Mouse (Mus musculus) cerebellum, adult 2 months (tissue): ENCODE data around the gene Spdye4b. TPM values are rescaled to one million over a fixed set of nuclear protein-coding genes. Genes with fewer than 3 reads are reported as not detected.
A peak's percentile ranks its signal among the peaks of the same experiment; 100 is the strongest.
"Not testable (repeated sequence)": the region's sequence is repeated elsewhere in the genome, so short reads cannot be mapped to it uniquely, and the experiment has no call there.

Experiments used
- DNase-seq, 2 experiments: peaks; one replicate each; pipeline ENCODE4 v3.0.0; 2021
- H3K27ac ChIP-seq: fragments of 200-500 bp; 2 replicates; pipeline ENCODE4 v1.5.1; 2012; ENCODE audit warnings: low read length, control low read depth, inconsistent platforms; ENCODE audit not compliant: insufficient read depth
- H3K27me3 ChIP-seq: fragments of 200-500 bp; 2 replicates; pipeline ENCODE4 v1.6.1; 2012; ENCODE audit warnings: inconsistent platforms, mild to moderate bottlenecking, low read length, moderate library complexity; ENCODE audit not compliant: control insufficient read depth, insufficient read depth
- H3K4me1 ChIP-seq: fragments of 200-500 bp; 2 replicates; pipeline ENCODE4 v1.6.1; 2011; ENCODE audit warnings: low read length; ENCODE audit not compliant: control insufficient read depth, insufficient read depth
- H3K4me3 ChIP-seq: fragments of 200-500 bp; replicated peaks from 2 replicates; pipeline ENCODE3; 2011; ENCODE audit warnings: mild to moderate bottlenecking, low read depth, low read length, control low read depth; ENCODE audit not compliant: insufficient read depth
- CTCF ChIP-seq: fragments of 200-500 bp; IDR thresholded peaks from 2 replicates; pipeline ENCODE4 v1.5.1; 2011; ENCODE audit warnings: low read depth, mild to moderate bottlenecking, control low read depth, low read length, moderate library complexity, borderline replicate concordance; ENCODE audit not compliant: insufficient read depth
- POLR2A ChIP-seq: fragments of 200-500 bp; IDR thresholded peaks from 2 replicates; pipeline ENCODE4 v1.6.1; 2011; ENCODE audit warnings: low read length, control low read depth, borderline replicate concordance; ENCODE audit not compliant: insufficient read depth
- WGBS: fragments of 180-500 bp; shearing (Covaris S2); methylation state at CpG from one replicate; pipeline ENCODE4 v1.1.7; 2018; 5-methylcytosine and 5-hydroxymethylcytosine counted together
- polyA plus RNA-seq: library from polyadenylated mRNA; depleted of rRNA; stranded (reverse); fragments of >200 nt; gene quantifications from 2 replicates; pipeline ENCODE4 v1.2.3, GENCODE M21; 2012

Gene Spdye4b
- polyA plus RNA-seq, 1 experiment: not detected

DNA sequence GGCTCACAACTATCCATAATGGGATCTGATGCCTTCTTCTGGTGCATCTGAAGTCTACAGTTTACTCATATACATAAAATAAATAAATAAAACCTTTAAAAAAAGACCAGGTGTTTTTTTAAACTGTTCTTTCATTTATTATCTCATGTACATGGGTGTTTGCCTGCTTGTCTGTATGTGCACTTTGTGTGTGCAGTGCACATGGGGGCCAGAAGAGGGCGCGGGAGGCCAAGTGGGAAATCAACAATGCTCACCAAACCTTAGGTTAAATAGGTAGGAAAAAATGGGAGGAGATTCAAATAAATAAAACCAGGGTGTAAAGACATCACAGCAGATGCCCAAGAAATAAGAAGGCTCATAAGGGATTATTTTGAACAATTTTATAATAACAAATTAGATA is 30.8 kb upstream of the Spdye4b start:
- no peak overlapping the region for H3K4me3 ChIP-seq
- 85% methylated on average over 2 of the region's 2 CpGs for WGBS
- H3K27ac ChIP-seq: no peak overlapping the region
- no peaks in the 10 kb centered on the region for H3K27me3 ChIP-seq
- DNase-seq: no peak
- TF ChIP-seq CTCF (no peak), POLR2A (no peak)
- H3K4me1 ChIP-seq: no peaks in the 10 kb centered on the region

DNA sequence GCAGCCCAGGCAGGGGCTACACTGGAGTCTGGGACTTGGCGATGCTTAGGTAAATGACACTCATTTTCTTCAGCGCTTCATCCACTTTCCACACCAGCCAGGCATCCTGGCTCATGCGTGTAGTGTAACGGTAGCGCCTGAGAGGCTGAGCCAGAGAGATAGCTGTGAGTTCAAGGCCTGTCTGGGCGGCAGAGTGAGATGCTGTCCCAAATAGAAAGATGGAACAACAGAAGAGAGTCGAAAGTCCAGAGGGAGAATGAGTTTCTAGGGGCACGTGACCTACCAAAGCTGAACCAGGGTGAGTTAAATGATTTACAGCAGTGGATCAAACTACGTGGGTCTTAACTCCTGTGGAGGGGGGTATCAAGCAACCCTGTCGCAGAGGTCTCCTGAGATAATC is 27.1 kb upstream of the Spdye4b start:
- DNase-seq: no peak
- WGBS: 90% methylated on average over 10 of the region's 10 CpGs
- no peak for TF ChIP-seq CTCF
- no peak for TF ChIP-seq POLR2A
- Histone ChIP-seq H3K4me3 (no peak overlapping the region), H3K27ac (no peak overlapping the region), H3K4me1 (no peaks in the 10 kb centered on the region), H3K27me3 (no peaks in the 10 kb centered on the region)

DNA sequence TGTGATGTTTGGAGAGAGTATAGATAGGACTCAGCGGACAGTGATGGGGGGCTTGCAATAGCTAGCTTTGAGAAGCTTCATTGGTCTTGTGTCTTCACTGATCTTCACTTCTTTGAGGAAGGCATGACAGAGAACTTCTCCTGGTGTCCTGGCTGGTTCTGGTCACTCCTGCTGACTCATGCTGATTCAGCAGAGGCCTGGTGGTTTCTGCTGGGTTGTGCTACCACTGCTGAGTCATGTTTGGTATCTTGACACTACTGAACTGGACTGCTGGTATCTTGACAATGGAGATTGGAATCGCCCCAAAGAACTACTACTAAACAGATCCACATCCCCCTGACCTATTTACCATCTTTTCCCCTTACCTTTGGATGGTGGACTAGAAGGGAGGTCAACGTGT is 25.3 kb upstream of the Spdye4b start:
- TF ChIP-seq CTCF (no peak), POLR2A (no peak)
- Histone ChIP-seq H3K4me3 (no peak overlapping the region), H3K27me3 (no peaks in the 10 kb centered on the region), H3K4me1 (no peaks in the 10 kb centered on the region), H3K27ac (no peak overlapping the region)
- no peak for DNase-seq
- 89% methylated on average over 3 of the region's 3 CpGs for WGBS

DNA sequence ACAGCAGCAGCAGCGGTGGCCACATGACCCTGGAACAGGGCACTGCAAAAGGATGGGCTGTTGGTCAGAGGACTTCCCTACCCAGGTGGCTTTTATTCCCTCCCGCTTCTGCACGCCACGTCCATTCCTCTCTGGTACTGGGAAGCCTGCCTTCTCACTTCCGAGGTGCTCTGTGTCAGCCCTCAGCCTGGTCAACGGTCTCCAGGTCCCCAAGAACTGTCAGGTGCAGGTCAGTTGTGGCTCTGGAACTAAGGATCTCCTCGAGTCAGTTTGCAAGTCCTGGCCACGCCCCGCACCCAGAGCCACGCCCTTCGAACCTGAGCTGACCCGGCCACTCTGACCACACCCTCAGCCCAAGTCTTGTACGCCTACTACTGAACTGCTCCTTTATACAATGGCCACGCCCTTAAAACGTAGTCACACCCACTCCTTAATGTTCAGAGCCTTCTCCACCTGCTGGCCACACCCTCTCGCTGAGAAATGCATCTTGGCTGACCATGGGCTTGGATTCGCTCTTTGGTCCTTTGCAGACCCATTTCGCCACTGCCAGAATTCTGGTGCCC is 15.2 kb upstream of the Spdye4b start:
- TF ChIP-seq POLR2A: no peak
- TF ChIP-seq CTCF: no peak
- Histone ChIP-seq H3K27me3 (no peaks in the 10 kb centered on the region), H3K4me3 (no peak overlapping the region), H3K27ac (no peak overlapping the region), H3K4me1 (no peaks in the 10 kb centered on the region)
- no peak for DNase-seq
- WGBS: 19% methylated on average over 18 of the region's 18 CpGs

DNA sequence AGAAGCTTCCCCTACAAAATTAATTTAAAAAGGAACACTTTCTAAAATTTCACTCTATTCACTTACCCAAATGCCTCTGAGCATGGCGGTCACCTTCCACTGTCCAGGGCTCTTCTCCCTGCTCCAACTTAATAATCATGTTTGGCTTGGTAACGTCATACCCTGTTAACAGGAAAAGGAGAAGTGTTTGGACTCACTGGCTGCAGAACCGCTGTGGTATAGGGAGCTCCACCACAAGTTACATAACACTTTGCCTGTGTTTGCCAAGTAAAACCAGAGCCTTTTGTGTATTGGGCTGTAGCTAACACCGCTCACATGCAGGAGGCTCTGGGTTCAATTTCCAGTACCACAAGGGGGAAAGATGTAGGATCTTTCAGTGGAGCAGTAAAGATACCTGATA is 4.8 kb upstream of the Spdye4b start:
- TF ChIP-seq POLR2A (no peak), CTCF (no peak)
- H3K27ac ChIP-seq: no peak overlapping the region
- 93% methylated on average over 4 of the region's 4 CpGs for WGBS
- peaks cover 2% of the 10 kb centered on the region for H3K4me1 ChIP-seq
- no peak for DNase-seq
- H3K4me3 ChIP-seq: no peak overlapping the region
- no peaks in the 10 kb centered on the region for H3K27me3 ChIP-seq

DNA sequence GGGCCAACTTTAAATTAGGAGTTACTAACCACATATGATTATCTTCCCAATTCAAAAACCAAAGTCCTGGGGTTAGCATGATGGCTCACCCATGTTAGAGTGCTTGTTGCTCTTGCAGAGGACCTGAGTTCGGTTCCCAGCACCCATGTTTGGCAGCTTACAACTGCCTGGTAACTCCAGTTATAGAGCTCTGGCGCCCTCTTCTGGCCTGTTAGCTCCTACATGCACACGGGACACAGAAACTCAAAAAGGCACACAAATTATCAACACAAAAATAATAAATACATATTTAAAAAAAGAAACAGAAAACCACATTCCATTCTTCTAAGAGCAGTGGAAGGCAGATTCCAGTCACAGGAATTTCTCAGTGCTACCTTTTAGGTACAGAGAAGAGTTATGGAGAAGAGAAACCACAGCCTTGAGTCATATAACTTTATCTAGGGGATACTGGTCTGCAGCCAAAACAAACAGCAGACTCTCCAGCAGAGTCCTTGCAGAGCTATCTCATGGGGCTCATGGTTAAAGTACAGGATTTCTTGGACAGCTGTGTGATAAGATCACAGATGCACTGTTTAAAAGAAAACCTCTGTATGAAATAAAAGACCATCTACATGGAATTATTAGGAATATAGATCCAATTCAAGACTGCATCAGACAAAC is 3.1 kb upstream of the Spdye4b start:
- Histone ChIP-seq H3K4me1 (peaks cover 2% of the 10 kb centered on the region), H3K27ac (no peak overlapping the region), H3K4me3 (no peak overlapping the region), H3K27me3 (no peaks in the 10 kb centered on the region)
- TF ChIP-seq CTCF (0 out of 2 replicates have a peak, but pooled peaks have one; percentile 18), POLR2A (no peak)
- WGBS: 93% methylated on average over 3 of the region's 3 CpGs
- no peak for DNase-seq

DNA sequence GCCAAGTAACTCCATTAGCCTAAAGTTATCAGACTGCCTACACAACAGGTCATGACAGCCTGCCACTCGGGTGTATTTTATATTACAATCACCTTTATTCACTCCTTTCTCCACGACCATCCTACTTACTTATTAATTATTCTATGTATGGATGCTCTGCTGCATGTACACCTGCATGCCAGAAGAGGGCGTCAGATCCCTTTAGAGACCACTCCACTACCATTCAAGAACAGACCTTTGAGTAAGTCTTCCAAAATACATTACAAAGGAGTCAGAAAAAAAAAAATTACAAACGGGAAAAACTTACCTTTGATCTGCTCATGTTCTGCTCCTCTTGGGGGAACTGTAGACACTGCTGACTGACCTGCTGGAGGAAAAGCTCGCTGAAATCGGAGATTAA is 1.6 kb upstream of the Spdye4b start:
- H3K4me3 ChIP-seq: peak overlapping the region; percentile 35
- WGBS: 23% methylated on average over 6 of the region's 6 CpGs

DNA sequence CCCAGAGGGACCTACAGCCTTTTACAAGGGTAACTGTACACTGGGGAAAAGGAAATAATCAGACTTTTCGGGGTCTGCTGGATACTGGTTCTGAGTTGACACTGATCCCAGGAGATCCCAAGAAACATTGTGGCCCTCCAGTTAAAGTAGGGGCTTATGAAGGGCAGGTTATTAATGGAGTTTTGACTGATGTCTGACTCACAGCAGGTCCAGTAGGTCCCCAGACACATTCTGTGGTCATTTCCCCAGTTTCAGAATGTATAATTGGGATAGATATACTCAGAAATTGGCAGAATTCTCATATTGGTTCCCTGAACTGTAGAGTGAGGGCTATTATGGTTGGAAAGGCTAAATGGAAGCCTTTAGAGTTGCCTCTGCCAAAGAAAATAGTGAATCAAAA is 7.2 kb downstream of the Spdye4b start:
- H3K4me1 ChIP-seq, H3K4me3 ChIP-seq, H3K27ac ChIP-seq, DNase-seq, H3K27me3 ChIP-seq: not testable (repeated sequence)
- 82% methylated on average over 1 of the region's 1 CpGs for WGBS

More for the DNA sequence above, 1.6 kb upstream of the Spdye4b start:
- Histone ChIP-seq H3K27ac (no peak overlapping the region), H3K27me3 (no peaks in the 10 kb centered on the region), H3K4me1 (peaks cover 2% of the 10 kb centered on the region)
- peak in 1 of 2 experiments; percentile 19 for DNase-seq
- no peak for TF ChIP-seq POLR2A
- TF ChIP-seq CTCF: 0 out of 2 replicates have a peak, but pooled peaks have one; percentile 11
